Mouse (Mus musculus) myocyte (in vitro differentiated cells): ENCODE data around the gene Itga8. TPM values are rescaled to one million over a fixed set of nuclear protein-coding genes. Genes with fewer than 3 reads are reported as not detected.
A peak's percentile ranks its signal among the peaks of the same experiment; 100 is the strongest.

Source experiments
- H3K27me3 ChIP-seq: one replicate; pipeline ENCODE4 v1.6.1; 2011; ENCODE audit not compliant: control insufficient read depth, insufficient read depth, insufficient read length
- H3K36me3 ChIP-seq: one replicate; pipeline ENCODE4 v1.6.1; 2011; ENCODE audit not compliant: control insufficient read depth, insufficient read depth
- H3K4me2 ChIP-seq: one replicate; pipeline ENCODE4 v1.6.1; 2011; ENCODE audit warnings: low read depth, control low read depth
- H3K4me3 ChIP-seq: one replicate; pipeline ENCODE4 v1.5.1; 2011; ENCODE audit warnings: mild to moderate bottlenecking, control low read depth, moderate library complexity
- H3K79me2 ChIP-seq: one replicate; pipeline ENCODE4 v1.6.1; 2011; ENCODE audit not compliant: control insufficient read depth, insufficient read depth
- H3ac ChIP-seq: one replicate; pipeline ENCODE4 v1.6.1; 2011; ENCODE audit not compliant: control insufficient read depth, insufficient read length
- CEBPB ChIP-seq: IDR thresholded peaks from 2 replicates; pipeline ENCODE4 v1.6.1; 2011; ENCODE audit warnings: mild to moderate bottlenecking, moderate library complexity; ENCODE audit not compliant: poor library complexity, insufficient read depth, severe bottlenecking
- E2F4 ChIP-seq: IDR thresholded peaks from one replicate; pipeline ENCODE4 v1.6.1; 2011; ENCODE audit warnings: mild to moderate bottlenecking, control low read depth, moderate library complexity; ENCODE audit not compliant: insufficient read depth
- MAX ChIP-seq: IDR thresholded peaks from one replicate; pipeline ENCODE4 v1.6.1; 2011; ENCODE audit warnings: low read depth, mild to moderate bottlenecking, control low read depth
- MYOD1 ChIP-seq, 3 experiments: IDR thresholded peaks; one replicate each; pipeline ENCODE4 v1.6.1; 2011; ENCODE audit warnings: control low read depth in 2 of 3, low read depth in 2 of 3, mild to moderate bottlenecking in 2 of 3, moderate library complexity in 1 of 3; ENCODE audit not compliant: insufficient read length in 2 of 3, control insufficient read depth in 1 of 3
- MYOG ChIP-seq, 3 experiments: IDR thresholded peaks; one replicate each; pipeline ENCODE4 v1.6.1; 2011; ENCODE audit warnings: control low read depth in 2 of 3, low read depth in 2 of 3, mild to moderate bottlenecking in 2 of 3; ENCODE audit not compliant: insufficient read length in 2 of 3, control insufficient read depth in 1 of 3, insufficient read depth in 1 of 3
- POLR2A ChIP-seq: IDR thresholded peaks from one replicate; pipeline ENCODE4 v1.6.1; 2011; ENCODE audit warnings: low read depth, mild to moderate bottlenecking, control low read depth, moderate library complexity; ENCODE audit not compliant: insufficient read length
- POLR2AphosphoS2 ChIP-seq: IDR thresholded peaks from one replicate; pipeline ENCODE4 v1.6.1; 2011; ENCODE audit warnings: low read depth, control low read depth; ENCODE audit not compliant: insufficient read length
- REST ChIP-seq: IDR thresholded peaks from one replicate; pipeline ENCODE4 v1.6.1; 2011; ENCODE audit warnings: mild to moderate bottlenecking, control low read depth, moderate library complexity; ENCODE audit not compliant: insufficient read depth, insufficient read length
- SRF ChIP-seq: IDR thresholded peaks from one replicate; pipeline ENCODE4 v1.6.1; 2011; ENCODE audit warnings: low read depth; ENCODE audit not compliant: control insufficient read depth, insufficient read length
- TCF12 ChIP-seq: IDR thresholded peaks from one replicate; pipeline ENCODE4 v1.6.1; 2011; ENCODE audit warnings: mild to moderate bottlenecking, control low read depth; ENCODE audit not compliant: poor library complexity, insufficient read depth, severe bottlenecking
- TCF3 ChIP-seq: IDR thresholded peaks from one replicate; pipeline ENCODE4 v1.6.1; 2011; ENCODE audit warnings: low read depth, control low read depth; ENCODE audit not compliant: insufficient read length
- USF1 ChIP-seq: IDR thresholded peaks from one replicate; pipeline ENCODE4 v1.6.1; 2011; ENCODE audit warnings: low read depth, mild to moderate bottlenecking, control low read depth, moderate library complexity
- polyA plus RNA-seq: library from polyadenylated mRNA; unstranded; fragments of >200 nt; fragmentation: generic; extraction: Trizol; gene quantifications from one replicate; pipeline ENCODE4 v1.2.1, GENCODE M21; 2012; ENCODE audit warnings: missing spikeins

Itga8 gene
- polyA plus RNA-seq, 1 experiment: 0.08 TPM

GRCm38 (mm10) chr2:12317343-12317742 is 15.6 kb upstream of the Itga8 start:
- Histone ChIP-seq H3K27me3 (no peaks in the 10 kb centered on the region), H3K79me2 (no peaks in the 10 kb centered on the region), H3K36me3 (no peaks in the 10 kb centered on the region), H3ac (no peak overlapping the region), H3K4me3 (no peak overlapping the region), H3K4me2 (no peak overlapping the region)
- TF ChIP-seq TCF12: no peak
- no peak for TF ChIP-seq POLR2A
- no peak for TF ChIP-seq REST
- TF ChIP-seq E2F4: no peak
- no peak for TF ChIP-seq CEBPB
- no peak for TF ChIP-seq MYOG (IDR thresholded peaks at IDR 0.05; ENCODE audit: control insufficient read depth in 1 of 3, insufficient read depth in 1 of 3, insufficient read length in 2 of 3, low read depth in 2 of 3)
- no peak for TF ChIP-seq SRF

GRCm38 (mm10) chr2:12316361-12316760 is 14.6 kb upstream of the Itga8 start:
- no peak overlapping the region for H3K4me3 ChIP-seq
- H3K4me2 ChIP-seq: peak overlapping the region; percentile 35

GRCm38 (mm10) chr2:12314028-12314427 is 12.3 kb upstream of the Itga8 start:
- Histone ChIP-seq H3ac (no peak overlapping the region), H3K4me3 (no peak overlapping the region), H3K27me3 (no peaks in the 10 kb centered on the region), H3K79me2 (no peaks in the 10 kb centered on the region), H3K4me2 (no peak overlapping the region), H3K36me3 (no peaks in the 10 kb centered on the region)
- TF ChIP-seq REST: no peak
- TF ChIP-seq MYOD1 (IDR thresholded peaks at IDR 0.05; ENCODE audit: control insufficient read depth in 1 of 3, insufficient read length in 2 of 3, low read depth in 2 of 3): no peak

More at GRCm38 (mm10) chr2:12316361-12316760, 14.6 kb upstream of the Itga8 start:
- H3K79me2 ChIP-seq: no peaks in the 10 kb centered on the region
- H3K27me3 ChIP-seq: no peaks in the 10 kb centered on the region
- no peak overlapping the region for H3ac ChIP-seq
- no peaks in the 10 kb centered on the region for H3K36me3 ChIP-seq
- no peak for TF ChIP-seq REST
- no peak for TF ChIP-seq POLR2AphosphoS2
- no peak for TF ChIP-seq SRF
- no peak for TF ChIP-seq CEBPB
- no peak for TF ChIP-seq TCF12
- no peak for TF ChIP-seq MYOD1 (IDR thresholded peaks at IDR 0.05; ENCODE audit: control insufficient read depth in 1 of 3, insufficient read length in 2 of 3, low read depth in 2 of 3)
- TF ChIP-seq MAX: no peak
- no peak for TF ChIP-seq E2F4
- TF ChIP-seq POLR2A: no peak
- TF ChIP-seq MYOG (IDR thresholded peaks at IDR 0.05; ENCODE audit: control insufficient read depth in 1 of 3, insufficient read depth in 1 of 3, insufficient read length in 2 of 3, low read depth in 2 of 3): no peak
- no peak for TF ChIP-seq USF1
- TF ChIP-seq TCF3: no peak

- Histone ChIP-seq H3K4me3 (no peak overlapping the region), H3K27me3 (no peaks in the 10 kb centered on the region), H3K4me2 (no peak overlapping the region), H3K79me2 (no peaks in the 10 kb centered on the region), H3K36me3 (no peaks in the 10 kb centered on the region), H3ac (no peak overlapping the region)
- TF ChIP-seq POLR2AphosphoS2 (no peak), CEBPB (no peak), E2F4 (no peak)
These were observed 6.7 kb upstream of the Itga8 start for GRCm38 (mm10) chr2:12308466-12308865.

GRCm38 (mm10) chr2:12307311-12307710 is 5.6 kb upstream of the Itga8 start:
- H3K4me3 ChIP-seq: no peak overlapping the region
- TF ChIP-seq CEBPB (no peak), REST (no peak), MAX (no peak), E2F4 (no peak), POLR2A (no peak), SRF (no peak), POLR2AphosphoS2 (no peak), MYOG (IDR thresholded peaks at IDR 0.05; ENCODE audit: control insufficient read depth in 1 of 3, insufficient read depth in 1 of 3, insufficient read length in 2 of 3, low read depth in 2 of 3) (no peak), USF1 (no peak), TCF12 (no peak), TCF3 (no peak), MYOD1 (IDR thresholded peaks at IDR 0.05; ENCODE audit: control insufficient read depth in 1 of 3, insufficient read length in 2 of 3, low read depth in 2 of 3) (no peak)
- no peaks in the 10 kb centered on the region for H3K36me3 ChIP-seq
- no peaks in the 10 kb centered on the region for H3K27me3 ChIP-seq
- no peaks in the 10 kb centered on the region for H3K79me2 ChIP-seq
- no peak overlapping the region for H3K4me2 ChIP-seq
- H3ac ChIP-seq: no peak overlapping the region
